Mouse (Mus musculus): ENCODE data around the gene Timd2.
"Not testable (repeated sequence)": the region's sequence is repeated elsewhere in the genome, so short reads cannot be mapped to it uniquely, and the experiment has no call there.

The Timd2 gene

GRCm38 (mm10) chr11:46706664-46707356, at the start of gene Timd2:
Gene Timd2, minus strand, starts transcription at chr11:46707061.
- no peak for DNase-seq (ENCODE audit: low read depth, low spot score)

- not testable (repeated sequence) for DNase-seq (ENCODE audit: low read depth, low spot score)
These were observed 48.9 kb upstream of the Timd2 start for GRCm38 (mm10) chr11:46755714-46756113.

- no peak for DNase-seq (ENCODE audit: low read depth, low spot score)
These were observed 47.8 kb upstream of the Timd2 start for GRCm38 (mm10) chr11:46754669-46755068.

- DNase-seq (ENCODE audit: low read depth, low spot score), result no peak
These were observed 46.8 kb upstream of the Timd2 start for GRCm38 (mm10) chr11:46753662-46754061.

- no peak for DNase-seq (ENCODE audit: low read depth, low spot score)
These were observed 41.1 kb upstream of the Timd2 start for GRCm38 (mm10) chr11:46747996-46748395.

GRCm38 (mm10) chr11:46741716-46742115, 34.9 kb upstream of the Timd2 start:
- DNase-seq (ENCODE audit: low read depth, low spot score), result no peak

GRCm38 (mm10) chr11:46740886-46741285, 34.0 kb upstream of the Timd2 start:
- DNase-seq (ENCODE audit: low read depth, low spot score), result no peak

- DNase-seq (ENCODE audit: low read depth, low spot score), result no peak
These were observed 32.6 kb upstream of the Timd2 start for GRCm38 (mm10) chr11:46739501-46739900.

- DNase-seq (ENCODE audit: low read depth, low spot score), result not testable (repeated sequence)
These were observed 28.2 kb upstream of the Timd2 start, which contains the start of gene Havcr1 for GRCm38 (mm10) chr11:46735076-46735475. Gene Havcr1, plus strand, starts transcription at chr11:46735080.

GRCm38 (mm10) chr11:46734617-46735016, 27.8 kb upstream of the Timd2 start:
- DNase-seq (ENCODE audit: low read depth, low spot score), result no peak

GRCm38 (mm10) chr11:46733242-46733789, 26.5 kb upstream of the Timd2 start:
- peak; percentile 6 for DNase-seq (ENCODE audit: low read depth, low spot score)

GRCm38 (mm10) chr11:46731541-46732070, 24.7 kb upstream of the Timd2 start:
- DNase-seq (ENCODE audit: low read depth, low spot score), result no peak

- DNase-seq (ENCODE audit: low read depth, low spot score), result no peak
These were observed 8.0 kb downstream of the Timd2 start for GRCm38 (mm10) chr11:46698830-46699229.

GRCm38 (mm10) chr11:46698278-46698655, 8.6 kb downstream of the Timd2 start:
- no peak for DNase-seq (ENCODE audit: low read depth, low spot score)

- DNase-seq (ENCODE audit: low read depth, low spot score), result no peak
These were observed 9.2 kb downstream of the Timd2 start for GRCm38 (mm10) chr11:46697433-46698277.

GRCm38 (mm10) chr11:46695849-46696248, 11.0 kb downstream of the Timd2 start:
- DNase-seq (ENCODE audit: low read depth, low spot score), result not testable (repeated sequence)

GRCm38 (mm10) chr11:46690136-46690535, 16.7 kb downstream of the Timd2 start:
- DNase-seq (ENCODE audit: low read depth, low spot score), result no peak

- DNase-seq (ENCODE audit: low read depth, low spot score), result no peak
These were observed 23.1 kb downstream of the Timd2 start for GRCm38 (mm10) chr11:46683723-46684122.

- no peak for DNase-seq (ENCODE audit: low read depth, low spot score)
These were observed 24.0 kb downstream of the Timd2 start for GRCm38 (mm10) chr11:46682842-46683241.

- no peak for DNase-seq (ENCODE audit: low read depth, low spot score)
These were observed 38.9 kb downstream of the Timd2 start for GRCm38 (mm10) chr11:46667938-46668337.

- no peak for DNase-seq (ENCODE audit: low read depth, low spot score)
These were observed 39.8 kb downstream of the Timd2 start for GRCm38 (mm10) chr11:46667105-46667504.

Measured in forelimb bud, embryonic 11.5 days (tissue).